In genomic region chr7:116031388-116031717, GRCm38 (mm10) we compare ENCODE assay signal across 8 mouse cellular contexts. TPM values are rescaled to one million over a fixed set of nuclear protein-coding genes. Genes with fewer than 3 reads are reported as not detected.
DNase-seq lines count a peak whose midpoint lies in the region; ATAC-seq lines count a peak whose summit lies in the region.

No protein-coding gene starts in this region.

- H3K36me3 ChIP-seq in kidney, embryonic 14.5 days (ENCODE audit: control insufficient read depth, insufficient read depth, low read length), result no peaks in the 10 kb centered on the region
- H3K36me3 ChIP-seq in embryonic facial prominence, embryonic 11.5 days (replicated peaks; ENCODE audit: control insufficient read depth, insufficient read depth, low read depth, low read length), result no peaks in the 10 kb centered on the region
- no peaks in the 10 kb centered on the region for H3K36me3 ChIP-seq in intestine, embryonic 16.5 days (ENCODE audit: control insufficient read depth, insufficient read depth, low read length)
- no peaks in the 10 kb centered on the region for H3K36me3 ChIP-seq in midbrain, embryonic 16.5 days (ENCODE audit: control insufficient read depth, insufficient read depth, low read length)

- no peaks in the 10 kb centered on the region for H3K9me3 ChIP-seq in kidney, embryonic 14.5 days (ENCODE audit: control insufficient read depth, low read length)
- no peaks in the 10 kb centered on the region for H3K9me3 ChIP-seq in embryonic facial prominence, embryonic 11.5 days (replicated peaks; ENCODE audit: control insufficient read depth, low read length)
- no peaks in the 10 kb centered on the region for H3K9me3 ChIP-seq in intestine, embryonic 16.5 days (ENCODE audit: control insufficient read depth, low read length)
- H3K9me3 ChIP-seq in midbrain, embryonic 16.5 days (replicated peaks; ENCODE audit: control insufficient read depth, low read length, poor library complexity, severe bottlenecking), result no peaks in the 10 kb centered on the region

- DNase-seq in kidney, postnatal 14 days, result no peak
- DNase-seq in embryonic facial prominence, embryonic 11.5 days (ENCODE audit: low spot score), result peak; percentile 43
- no peak for DNase-seq in cerebellum, adult 9-11 months
- DNase-seq in embryo, embryonic 11 days, result no peak
- no peak for DNase-seq in ovary, postnatal 14 days (ENCODE audit: low spot score)

- WGBS in kidney, embryonic 14.5 days, result under 1% methylated on average over 14 of the region's 14 CpGs
- WGBS in embryonic facial prominence, embryonic 11.5 days, result under 1% methylated on average over 14 of the region's 14 CpGs
- WGBS in intestine, embryonic 16.5 days, result 3% methylated on average over 14 of the region's 14 CpGs
- WGBS in midbrain, embryonic 16.5 days, result 1% methylated on average over 14 of the region's 14 CpGs

- peaks cover 38% of the 10 kb centered on the region for H3K27me3 ChIP-seq in kidney, embryonic 14.5 days (ENCODE audit: control insufficient read depth, insufficient read depth, low read length)
- H3K27me3 ChIP-seq in embryonic facial prominence, embryonic 11.5 days (ENCODE audit: control insufficient read depth, insufficient read depth, low read length), result peaks cover 11% of the 10 kb centered on the region
- peaks cover 17% of the 10 kb centered on the region for H3K27me3 ChIP-seq in intestine, embryonic 16.5 days (replicated peaks; ENCODE audit: control insufficient read depth, insufficient read depth, low read length)
- H3K27me3 ChIP-seq in midbrain, embryonic 16.5 days (ENCODE audit: control insufficient read depth, insufficient read depth, low read depth, low read length), result peaks cover 14% of the 10 kb centered on the region

- H3K9ac ChIP-seq in kidney, embryonic 14.5 days (ENCODE audit: low read depth, low read length), result peak overlapping the region; percentile 72; the same call in 1 of the 2 replicates
- H3K9ac ChIP-seq in embryonic facial prominence, embryonic 11.5 days (replicated peaks; ENCODE audit: low read length), result peak overlapping the region; percentile 89
- peak overlapping the region; percentile 84 for H3K9ac ChIP-seq in intestine, embryonic 16.5 days (ENCODE audit: low read depth, low read length)
- peak overlapping the region; percentile 69 for H3K9ac ChIP-seq in midbrain, embryonic 16.5 days (ENCODE audit: low read depth, low read length)

- H3K4me1 ChIP-seq in kidney, embryonic 14.5 days (ENCODE audit: control insufficient read depth, insufficient read depth, low read length), result peaks cover 9% of the 10 kb centered on the region; the same call in 1 of the 2 replicates
- peaks cover 6% of the 10 kb centered on the region for H3K4me1 ChIP-seq in embryonic facial prominence, embryonic 11.5 days (ENCODE audit: control insufficient read depth, insufficient read depth, low read length)
- peaks cover 6% of the 10 kb centered on the region for H3K4me1 ChIP-seq in intestine, embryonic 16.5 days (ENCODE audit: control insufficient read depth, insufficient read depth, low read length)
- peaks cover 29% of the 10 kb centered on the region for H3K4me1 ChIP-seq in midbrain, embryonic 16.5 days (ENCODE audit: control insufficient read depth, insufficient read depth, low read length)

- H3K4me3 ChIP-seq in kidney, embryonic 14.5 days (ENCODE audit: low read length), result peak overlapping the region; percentile 53
- H3K4me3 ChIP-seq in embryonic facial prominence, embryonic 11.5 days (ENCODE audit: low read depth, low read length), result peak overlapping the region; percentile 56
- peak overlapping the region; percentile 70 for H3K4me3 ChIP-seq in intestine, embryonic 16.5 days (ENCODE audit: low read length)
- peak overlapping the region; percentile 53 for H3K4me3 ChIP-seq in midbrain, embryonic 16.5 days (ENCODE audit: low read depth, low read length)

- peak overlapping the region; percentile 94 for H3K4me2 ChIP-seq in kidney, embryonic 14.5 days (replicated peaks; ENCODE audit: low read depth, low read length)
- H3K4me2 ChIP-seq in embryonic facial prominence, embryonic 11.5 days (ENCODE audit: low read depth, low read length), result peak overlapping the region; percentile 97
- peak overlapping the region; percentile 99 for H3K4me2 ChIP-seq in intestine, embryonic 16.5 days (ENCODE audit: low read depth, low read length)
- H3K4me2 ChIP-seq in midbrain, embryonic 16.5 days (ENCODE audit: low read length), result peak overlapping the region; percentile 96

- H3K27ac ChIP-seq in kidney, embryonic 14.5 days (ENCODE audit: low read depth, low read length), result no peak overlapping the region
- H3K27ac ChIP-seq in embryonic facial prominence, embryonic 11.5 days (replicated peaks; ENCODE audit: low read depth, low read length), result peak overlapping the region; percentile 78
- H3K27ac ChIP-seq in intestine, embryonic 16.5 days (ENCODE audit: low read length), result peak overlapping the region; percentile 63
- peak overlapping the region; percentile 75 for H3K27ac ChIP-seq in midbrain, embryonic 16.5 days (ENCODE audit: low read length)

- no peak for ATAC-seq in kidney, embryonic 14.5 days (ENCODE audit: low FRiP score, low TSS enrichment)
- ATAC-seq in embryonic facial prominence, embryonic 11.5 days (replicated peaks; ENCODE audit: insufficient number of reproducible peaks, low FRiP score, low TSS enrichment, low read depth), result no peak
- ATAC-seq in intestine, embryonic 16.5 days, result no peak
- ATAC-seq in midbrain, embryonic 16.5 days, result no peak

RNA-seq across cellular contexts. Expression of gene Sox6, which starts 7.2 kb away (rescaled TPM):
- 15.1 and 24.7 TPM in 2 replicates for polyA plus RNA-seq in kidney, embryonic 14.5 days (2014; fragmentation: Nextera tagmentation; extraction: Ambion mirVana)
- 21.4 and 29.2 TPM in 2 replicates for polyA plus RNA-seq in embryonic facial prominence, embryonic 11.5 days (2014; fragmentation: Nextera tagmentation; extraction: Ambion mirVana)
- 25.3 and 26.2 TPM in 2 replicates for polyA plus RNA-seq in intestine, embryonic 16.5 days (2015; fragmentation: Nextera tagmentation; extraction: Ambion mirVana)
- polyA plus RNA-seq in midbrain, embryonic 16.5 days (2015; fragmentation: Nextera tagmentation; extraction: Ambion mirVana), result 47.2 and 50.9 TPM in 2 replicates

RNA-seq across cellular contexts. Expression of gene 1110004F10Rik, which starts 7.8 kb away (rescaled TPM):
- polyA plus RNA-seq in kidney, embryonic 14.5 days (2014; fragmentation: Nextera tagmentation; extraction: Ambion mirVana), result 300 and 310 TPM in 2 replicates
- 389 and 409 TPM in 2 replicates for polyA plus RNA-seq in embryonic facial prominence, embryonic 11.5 days (2014; fragmentation: Nextera tagmentation; extraction: Ambion mirVana)
- polyA plus RNA-seq in intestine, embryonic 16.5 days (2015; fragmentation: Nextera tagmentation; extraction: Ambion mirVana), result 180 and 206 TPM in 2 replicates
- 343 and 363 TPM in 2 replicates for polyA plus RNA-seq in midbrain, embryonic 16.5 days (2015; fragmentation: Nextera tagmentation; extraction: Ambion mirVana)

RNA-seq across cellular contexts. Expression of gene Gm4353, which starts 53.1 kb away (rescaled TPM):
- polyA plus RNA-seq in kidney, embryonic 14.5 days (2014; fragmentation: Nextera tagmentation; extraction: Ambion mirVana), result 0.50 and 1.3 TPM in 2 replicates
- polyA plus RNA-seq in embryonic facial prominence, embryonic 11.5 days (2014; fragmentation: Nextera tagmentation; extraction: Ambion mirVana), result 0.72 and 1.0 TPM in 2 replicates
- 0.42 and 0.65 TPM in 2 replicates for polyA plus RNA-seq in intestine, embryonic 16.5 days (2015; fragmentation: Nextera tagmentation; extraction: Ambion mirVana)
- 0.93 and 1.0 TPM in 2 replicates for polyA plus RNA-seq in midbrain, embryonic 16.5 days (2015; fragmentation: Nextera tagmentation; extraction: Ambion mirVana)
